Comparison of ENCODE assay signal across 13 mouse cellular contexts in the genomic region with DNA sequence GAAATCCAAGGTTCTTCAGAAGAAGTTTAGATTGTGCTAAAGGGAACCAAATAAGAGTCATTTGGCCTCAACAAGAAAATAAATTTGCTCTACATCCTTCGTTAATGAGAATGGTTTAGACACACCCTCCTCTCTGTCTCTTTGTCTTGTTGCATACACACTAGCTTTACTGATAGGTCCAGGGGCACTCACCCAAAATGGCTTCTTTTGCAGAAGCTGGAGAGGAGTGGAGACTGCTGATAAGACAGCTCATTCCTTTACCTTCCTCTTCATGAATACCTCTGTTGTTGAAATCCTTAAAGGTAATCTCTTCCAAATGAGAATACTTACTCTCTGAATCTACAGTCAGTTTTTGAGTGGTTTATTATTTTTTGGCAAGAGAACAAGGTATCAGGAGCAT.
"Had no signal": no experiment of that assay in that cellular context is flagged by ENCODE, and none has a peak within 500 bp of the region (broad histone marks: within the 10 kb centered on the region; RNA-seq: fewer than 3 reads in every experiment).

No protein-coding gene starts in this region.

- H3K4me3 ChIP-seq: left cerebral cortex, adult 2 months; limb, embryonic 10.5 days; megakaryocyte, embryonic 14.5 days; midbrain, embryonic 13.5 days had no signal

- H3K4me2 ChIP-seq: midbrain, embryonic 13.5 days had no signal

- H3K27ac ChIP-seq: left cerebral cortex, adult 2 months; limb, embryonic 10.5 days; midbrain, embryonic 13.5 days had no signal

- H3K27me3 ChIP-seq: midbrain, embryonic 13.5 days had no signal

- H3K9me3 ChIP-seq: limb, embryonic 10.5 days; megakaryocyte, embryonic 14.5 days; midbrain, embryonic 13.5 days had no signal

- H3K36me3 ChIP-seq: limb, embryonic 10.5 days; midbrain, embryonic 13.5 days had no signal

- H3K9ac ChIP-seq: midbrain, embryonic 13.5 days had no signal

- ATAC-seq: lung, postnatal 0 days; midbrain, embryonic 13.5 days had no signal

- DNase-seq: kidney, adult 11 months; kidney, adult 9 months; kidney, postnatal 14 days; lung, adult 2 months; lung, postnatal 4 days; right cerebral cortex, postnatal 25 days; thymus, adult 18-20 months; thymus, postnatal 14 days had no signal

- H3K4me1 ChIP-seq: limb, embryonic 10.5 days; megakaryocyte, embryonic 14.5 days; midbrain, embryonic 13.5 days had no signal
